Mouse (Mus musculus) gastrocnemius, adult 2 months (tissue): ENCODE results near the gene Stac2. TPM values are rescaled to one million over a fixed set of nuclear protein-coding genes. Genes with fewer than 3 reads are reported as not detected.
A peak's percentile ranks its signal among the peaks of the same experiment; 100 is the strongest.

ENCODE experiments used
- DNase-seq: peaks from one replicate; pipeline ENCODE4 v3.0.0; 2022
- H3K27ac ChIP-seq: fragments of 200-600 bp; 2 replicates; pipeline ENCODE4 v1.8.1; 2022; ENCODE audit warnings: mild to moderate bottlenecking
- H3K4me3 ChIP-seq: fragments of 200-600 bp; 2 replicates; pipeline ENCODE4 v1.8.1; 2022; ENCODE audit warnings: mild to moderate bottlenecking, moderate library complexity
- CTCF ChIP-seq: fragments of 200-600 bp; IDR thresholded peaks from 2 replicates; pipeline ENCODE4 v1.8.1; 2022; ENCODE audit warnings: antibody characterized with exemption, mild to moderate bottlenecking, moderate library complexity
- intact Hi-C: fragments of 180-260 bp; cut with DNase I; formaldehyde crosslinking; loops from one replicate; pipeline ENCODE4 v1.15.1; 2025
- total RNA-seq, 2 experiments: library from RNA; stranded (reverse); gene quantifications; 2 replicates each; pipeline ENCODE4 v1.2.3; 2021

Gene Stac2
- total RNA-seq, 2 experiments from 2014 or later = 0.11 TPM; not detected in 1

DNA sequence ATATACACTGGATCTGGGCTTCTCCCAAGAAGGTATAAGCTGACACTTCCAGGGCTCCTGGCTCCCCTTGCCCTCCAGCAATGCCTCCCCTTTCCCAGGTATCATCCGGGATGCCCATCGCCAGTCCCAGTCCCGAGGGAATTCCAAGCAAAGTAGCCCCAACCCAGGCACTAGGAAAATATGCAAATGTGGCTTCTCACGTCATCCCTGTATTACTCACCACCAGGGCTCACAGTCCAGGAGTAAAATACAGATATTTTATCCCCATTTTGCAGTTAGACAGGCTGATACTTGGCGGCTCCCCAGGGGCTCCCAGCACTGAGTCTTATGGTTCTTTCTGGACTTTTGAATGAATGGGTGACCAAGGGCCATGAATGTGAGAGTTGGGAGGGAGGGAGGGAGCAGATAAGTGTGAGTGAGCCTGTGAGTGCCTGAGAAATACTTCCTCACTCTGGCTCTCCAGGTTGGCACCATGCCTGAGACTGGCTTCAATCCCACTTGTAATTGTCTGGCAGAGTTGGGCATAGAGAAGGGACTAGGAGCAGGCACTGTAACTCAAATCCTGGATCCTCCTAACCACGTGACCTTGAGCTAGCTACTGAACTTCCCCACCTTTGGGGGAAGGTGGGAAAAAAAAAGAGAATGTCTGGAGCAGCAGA, 8.8 kb upstream of the Stac2 start:
- Histone ChIP-seq H3K27ac (no peak overlapping the region), H3K4me3 (no peak overlapping the region)
- peak; percentile 36 for DNase-seq
- intact Hi-C loops = no loop called here
- TF ChIP-seq CTCF = no peak

DNA sequence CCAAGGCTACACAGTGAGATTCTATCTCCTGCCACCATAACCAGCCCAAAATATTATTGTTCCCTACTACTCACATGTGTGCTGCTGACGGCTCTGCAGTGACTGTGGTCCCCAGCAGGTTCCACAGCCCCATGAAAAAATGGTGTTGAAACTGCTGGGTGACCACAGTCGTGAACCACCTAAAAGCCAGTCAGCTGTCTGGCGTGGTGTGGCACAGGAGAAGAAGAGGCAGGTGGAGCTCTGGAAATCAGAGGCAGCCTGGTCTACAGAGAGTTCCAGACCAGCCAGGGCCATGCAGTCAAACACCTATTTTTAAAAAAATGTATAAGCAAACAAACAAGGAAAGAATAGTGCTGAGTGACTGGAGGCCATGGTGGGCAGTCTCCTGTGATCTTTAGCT, 8.2 kb upstream of the Stac2 start:
- Histone ChIP-seq H3K4me3 (no peak overlapping the region), H3K27ac (no peak overlapping the region)
- DNase-seq = no peak
- TF ChIP-seq CTCF = no peak
- intact Hi-C loops = no loop called here

DNA sequence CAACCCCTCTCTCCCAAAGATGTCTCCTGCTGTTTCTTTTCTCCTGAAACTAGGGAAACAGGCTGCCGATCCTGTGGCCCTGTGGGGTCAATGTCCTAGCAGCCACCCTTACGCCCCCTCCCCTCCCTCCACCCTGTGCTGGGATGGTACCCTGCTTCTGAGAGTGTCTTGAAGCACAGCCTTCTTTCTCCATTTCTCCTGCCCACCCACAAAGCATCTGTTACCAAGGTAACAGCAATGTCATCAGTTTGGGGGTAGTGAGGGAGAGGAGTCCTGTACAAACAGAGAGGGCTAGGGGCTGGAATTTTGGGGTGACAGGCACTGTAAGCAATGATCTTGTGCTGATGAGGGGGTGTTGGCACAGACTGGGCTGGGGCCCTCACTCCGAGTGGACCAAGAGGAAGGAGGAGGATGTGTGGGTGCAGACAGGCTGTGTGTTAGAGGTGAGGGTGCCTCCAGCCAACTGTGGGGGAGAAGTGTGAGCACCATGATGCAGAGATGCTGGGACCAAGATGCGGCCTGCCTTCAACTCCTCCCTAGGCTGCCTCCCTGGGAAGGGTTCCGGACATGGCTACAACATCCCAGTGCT, 6.9 kb upstream of the Stac2 start:
- intact Hi-C loops = no loop called here
- no peak for DNase-seq
- Histone ChIP-seq H3K27ac (peak overlapping the region; percentile 40; the same call in 1 of the 2 replicates), H3K4me3 (no peak overlapping the region)
- no peak for TF ChIP-seq CTCF

DNA sequence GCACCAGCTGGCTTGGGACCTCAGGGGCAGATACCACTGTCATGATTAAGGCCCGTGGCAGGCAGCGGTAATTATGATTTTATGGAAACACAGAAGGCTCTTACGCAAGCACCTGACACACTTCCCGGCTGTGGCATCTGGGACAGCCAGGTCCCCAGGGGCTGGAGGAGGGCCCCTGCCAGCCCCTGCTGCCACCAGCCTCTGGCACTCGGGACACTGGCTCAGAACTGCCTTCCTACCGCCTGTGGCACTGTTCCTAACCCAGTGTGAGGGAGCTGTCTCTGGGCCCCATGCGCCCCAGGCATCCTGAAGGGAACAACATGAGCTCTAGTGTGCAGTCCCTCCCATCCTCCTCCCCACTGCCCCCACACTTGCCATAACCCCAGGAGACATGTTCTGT, 6.4 kb upstream of the Stac2 start:
- Histone ChIP-seq H3K27ac (peak overlapping the region; percentile 40; the same call in 1 of the 2 replicates), H3K4me3 (no peak overlapping the region)
- no peak for TF ChIP-seq CTCF
- intact Hi-C loops = no loop called here
- peak; percentile 80 for DNase-seq

DNA sequence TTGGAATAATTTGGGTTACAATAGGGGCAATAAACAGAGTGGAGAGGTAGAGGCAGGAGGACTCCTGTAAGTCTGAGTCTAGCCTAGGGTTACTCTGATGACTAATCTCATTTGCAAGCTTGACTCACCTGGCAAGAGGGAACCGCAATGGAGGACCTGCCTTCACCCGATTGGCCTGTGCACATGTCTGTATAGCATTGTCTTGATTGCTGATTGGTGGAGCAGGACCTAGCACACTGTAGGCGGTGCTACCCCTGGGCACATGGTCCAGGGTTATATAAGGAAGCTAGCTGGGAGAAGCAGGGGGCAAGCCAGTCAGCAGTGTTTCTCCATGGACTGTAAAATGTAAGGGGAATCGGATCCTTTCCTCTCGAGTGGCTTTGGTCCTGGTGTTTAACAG, 4.7 kb upstream of the Stac2 start:
- Histone ChIP-seq H3K4me3 (no peak overlapping the region), H3K27ac (no peak overlapping the region)
- peak; percentile 45 for DNase-seq
- TF ChIP-seq CTCF = no peak
- intact Hi-C loops = no loop called here

DNA sequence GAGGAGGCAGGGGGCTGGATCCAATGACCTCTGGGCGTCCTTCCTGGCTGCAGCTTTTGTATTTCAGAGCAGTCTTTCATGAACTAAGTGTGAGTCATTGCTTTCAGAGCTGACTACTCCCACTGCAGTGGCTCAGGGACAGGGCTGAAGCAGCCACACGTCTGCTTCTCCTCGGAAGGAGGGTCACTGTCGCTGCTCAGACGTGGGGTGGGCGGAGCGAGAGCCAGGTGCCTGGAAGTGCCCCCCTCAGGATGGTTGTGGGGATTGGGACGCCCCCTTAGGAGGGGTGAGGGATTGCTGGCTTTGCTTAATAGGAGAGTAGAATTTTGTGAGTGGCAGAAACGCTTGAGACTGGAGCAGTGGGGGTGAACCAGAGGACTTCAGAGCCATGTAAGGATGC, 4.2 kb upstream of the Stac2 start:
- Histone ChIP-seq H3K27ac (no peak overlapping the region), H3K4me3 (no peak overlapping the region)
- intact Hi-C loops = no loop called here
- no peak for TF ChIP-seq CTCF
- DNase-seq = no peak

DNA sequence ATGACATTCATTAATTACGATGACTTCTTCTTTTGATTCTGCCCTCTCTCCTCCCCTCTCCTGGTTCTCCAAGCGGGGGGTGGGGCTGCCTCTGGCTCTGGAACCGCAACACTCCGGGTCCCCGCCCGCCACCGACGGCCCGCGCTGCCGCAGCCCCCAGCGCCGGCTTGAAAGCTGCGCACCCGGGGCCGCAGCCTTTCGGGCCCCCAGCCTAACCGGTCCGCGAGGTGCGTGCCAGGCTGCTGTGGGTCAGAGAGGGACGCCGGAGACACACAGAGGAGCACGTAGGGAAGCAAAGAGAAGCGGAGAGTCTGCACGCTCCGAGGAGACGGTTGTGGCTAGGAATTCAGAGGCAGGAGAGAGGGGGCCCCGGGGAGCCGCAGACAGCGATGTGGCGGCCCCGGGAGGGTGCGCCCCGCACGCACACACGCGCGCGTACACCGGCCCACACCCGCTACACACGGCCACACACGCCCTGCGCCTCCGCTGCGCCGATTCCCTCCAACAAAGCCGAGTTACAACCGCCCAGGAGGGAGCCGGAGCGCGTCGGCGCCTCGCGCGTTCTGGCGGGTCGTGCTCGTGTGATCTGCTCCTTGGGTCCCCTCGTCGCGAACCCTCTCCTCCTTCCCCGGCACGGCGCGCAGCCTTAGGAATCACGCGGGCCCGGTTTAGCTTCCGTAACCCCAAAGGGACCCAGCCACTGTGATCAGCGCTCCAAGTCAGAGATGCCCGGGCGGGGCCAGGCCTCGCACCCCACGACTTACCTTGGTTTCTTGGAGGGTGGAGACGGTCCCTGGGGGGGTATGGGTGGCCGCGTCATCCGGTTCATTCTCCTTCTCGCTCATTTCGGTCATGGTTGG, 903 bp downstream of the Stac2 start:
- no peak for TF ChIP-seq CTCF
- peak overlapping the region; percentile 70 for H3K4me3 ChIP-seq
- H3K27ac ChIP-seq = 0 out of 2 replicates have a peak overlapping the region, but pooled peaks have one; percentile 12
- intact Hi-C loops = no loop called here
- no peak for DNase-seq

DNA sequence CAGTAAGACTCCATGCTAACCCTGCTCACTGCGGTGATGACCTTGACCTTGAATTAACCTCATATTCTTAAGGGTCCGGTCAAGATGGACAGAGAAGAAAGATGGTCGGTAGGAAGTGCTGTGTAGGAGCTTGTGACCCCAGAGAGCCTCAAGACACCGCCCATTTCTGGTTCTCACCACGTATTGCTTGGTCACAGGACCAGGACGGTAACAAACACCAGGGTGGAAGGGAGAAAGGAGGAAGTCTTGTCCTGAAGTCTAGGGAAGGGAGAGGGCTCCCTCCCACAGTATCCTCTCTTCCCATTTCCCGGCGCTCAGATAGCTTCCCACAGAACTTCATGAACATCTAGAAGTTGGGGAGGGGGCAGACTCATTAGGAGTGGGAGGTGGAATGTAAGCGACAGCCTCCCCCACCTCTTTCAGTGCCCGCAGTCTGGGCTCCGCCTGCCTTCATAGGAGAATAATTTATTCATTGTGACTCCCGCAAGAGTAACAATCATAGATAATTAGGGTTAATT, 1.6 kb downstream of the Stac2 start:
- no peak for TF ChIP-seq CTCF
- Histone ChIP-seq H3K4me3 (peak overlapping the region; percentile 70), H3K27ac (no peak overlapping the region)
- no peak for DNase-seq
- intact Hi-C loops = no loop called here

DNA sequence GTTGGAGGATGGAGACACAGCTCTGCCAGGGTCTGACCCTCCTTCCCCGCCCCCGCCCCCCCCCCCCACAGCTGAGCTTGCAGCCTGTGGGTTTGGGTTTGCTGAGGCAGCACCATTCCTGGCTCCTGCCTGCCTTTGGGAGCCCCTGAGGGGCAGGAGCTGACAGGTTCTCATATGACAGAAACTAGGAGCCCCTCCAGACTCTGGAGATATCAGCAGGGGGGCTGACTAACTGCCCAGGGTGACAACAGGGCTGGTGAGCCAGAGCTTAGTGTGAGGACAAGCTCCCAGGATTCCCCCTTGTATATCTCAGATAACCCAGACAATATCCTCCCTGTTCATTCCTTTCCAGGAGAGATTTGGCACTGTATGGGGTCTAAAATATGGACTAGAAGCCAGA, 2.3 kb downstream of the Stac2 start:
- DNase-seq = no peak
- no peak overlapping the region for H3K4me3 ChIP-seq
- no peak for TF ChIP-seq CTCF
- H3K27ac ChIP-seq = no peak overlapping the region
- intact Hi-C loops = no loop called here

DNA sequence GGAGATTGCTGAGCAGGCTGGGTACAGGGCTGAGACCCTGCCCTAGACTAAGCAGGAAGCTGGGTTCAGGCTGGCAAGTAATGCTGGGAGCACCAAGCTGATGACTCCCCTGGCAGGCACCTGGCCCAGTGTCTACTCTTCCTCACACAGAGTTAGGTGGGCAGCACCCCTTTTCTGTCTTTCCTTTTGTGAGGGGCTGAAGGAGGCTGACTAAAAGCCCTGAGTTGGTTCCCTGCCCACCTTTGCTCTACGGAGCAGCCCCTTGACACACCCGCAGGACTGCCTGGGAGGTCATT, 2.8 kb downstream of the Stac2 start:
- no peak for DNase-seq
- TF ChIP-seq CTCF = no peak
- intact Hi-C loops = no loop called here
- Histone ChIP-seq H3K4me3 (no peak overlapping the region), H3K27ac (no peak overlapping the region)

DNA sequence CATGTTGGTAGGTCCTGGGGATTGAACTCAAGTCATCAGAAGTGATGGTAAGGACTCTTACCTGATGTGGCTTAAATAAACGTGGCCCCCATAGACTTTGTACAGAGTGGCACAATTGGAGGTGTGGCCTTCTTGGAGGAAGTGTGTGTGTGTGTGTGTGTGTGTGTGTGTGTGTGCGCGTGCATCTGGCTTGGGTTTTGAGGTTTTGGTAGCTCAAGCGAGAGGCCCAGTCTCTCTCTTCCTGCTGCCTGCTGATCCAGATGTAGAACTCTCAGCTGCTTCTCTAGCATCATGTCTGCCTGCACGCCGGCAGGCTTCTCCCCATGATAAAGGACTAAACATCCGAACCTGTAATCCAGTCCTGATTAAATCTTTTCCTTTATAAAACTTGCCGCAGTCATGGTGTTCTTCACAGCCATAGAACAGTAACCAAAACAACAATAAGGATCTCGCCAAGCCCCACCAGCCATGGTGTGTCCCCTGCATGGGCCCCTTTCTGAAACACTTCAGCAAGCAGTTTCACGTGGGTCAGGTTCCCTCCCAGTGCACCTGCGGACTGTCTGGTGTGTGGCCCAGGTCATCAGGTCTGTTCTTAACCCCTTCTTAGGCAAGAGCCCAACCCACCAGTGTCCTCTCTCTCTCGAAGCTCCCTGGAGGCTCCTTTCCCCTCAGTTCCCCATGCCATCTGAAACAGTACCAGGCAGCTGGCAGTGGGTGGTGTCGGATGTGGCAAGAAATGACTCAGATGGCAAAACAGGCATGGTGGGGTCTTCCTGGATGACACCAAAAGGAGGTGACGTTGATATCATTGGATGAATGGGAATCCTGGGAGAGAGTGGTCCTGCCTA, 3.4 kb downstream of the Stac2 start:
- intact Hi-C loops = no loop called here
- no peak for DNase-seq
- no peak for TF ChIP-seq CTCF
- Histone ChIP-seq H3K4me3 (no peak overlapping the region), H3K27ac (no peak overlapping the region)

DNA sequence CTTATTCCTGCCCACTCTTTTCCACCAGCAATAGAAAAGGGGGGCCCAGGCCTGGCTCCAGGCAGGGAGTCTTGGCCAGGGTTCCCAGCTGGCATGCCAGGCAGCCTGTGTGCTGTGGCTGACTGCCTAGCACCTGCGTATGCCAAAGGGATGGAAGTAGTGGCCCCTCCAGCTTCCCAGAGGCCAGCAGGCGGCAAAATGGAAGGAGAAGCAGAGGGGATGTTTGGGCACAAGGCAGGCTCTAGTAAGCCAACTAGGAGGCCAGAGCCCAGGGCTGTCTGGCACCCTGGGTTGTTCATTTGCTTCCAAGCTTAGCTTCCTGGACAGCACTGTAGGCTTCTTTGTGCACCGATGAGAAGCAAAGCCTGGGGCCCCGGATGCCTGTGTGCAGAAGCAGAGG, 5.5 kb downstream of the Stac2 start:
- Histone ChIP-seq H3K4me3 (no peak overlapping the region), H3K27ac (no peak overlapping the region)
- no peak for TF ChIP-seq CTCF
- DNase-seq = peak; percentile 79
- intact Hi-C loops = no loop called here

DNA sequence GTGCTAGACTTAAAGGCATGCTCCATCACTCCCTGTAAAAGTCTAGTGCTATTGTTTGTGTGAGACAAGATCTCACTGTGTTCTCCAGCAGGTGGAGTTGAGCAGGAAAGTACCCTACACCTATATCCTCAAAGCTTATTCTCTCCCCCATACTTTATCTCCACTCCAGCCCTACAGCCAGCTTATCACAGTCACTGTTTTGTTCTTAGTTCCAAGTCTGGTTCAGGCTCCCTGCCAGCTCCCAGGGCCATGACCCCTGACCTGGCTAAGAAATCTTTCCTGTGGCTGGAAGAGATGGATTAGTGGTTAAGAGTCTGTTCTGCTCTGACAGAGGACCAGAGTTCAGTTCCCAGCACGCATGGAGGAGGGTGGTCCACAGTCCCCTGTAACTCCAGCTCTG, 6.8 kb downstream of the Stac2 start:
- intact Hi-C loops = no loop called here

More for the DNA sequence above, 6.8 kb downstream of the Stac2 start:
- Histone ChIP-seq H3K27ac (no peak overlapping the region), H3K4me3 (no peak overlapping the region)
- no peak for DNase-seq
- TF ChIP-seq CTCF = no peak
